Mouse (Mus musculus) lung, embryonic 15.5 days (tissue): Measurements from ENCODE around the gene Bcl2a1d. TPM values are rescaled to one million over a fixed set of nuclear protein-coding genes. Genes with fewer than 3 reads are reported as not detected.
"Not testable (repeated sequence)": the region's sequence is repeated elsewhere in the genome, so short reads cannot be mapped to it uniquely, and the experiment has no call there.

Experiments used
- ATAC-seq: fragments of 200-750 bp; cut with Nextera tagmentation; 2 replicates; pipeline ENCODE4 v1.8.0; 2017; ENCODE audit warnings: moderate number of reproducible peaks, borderline replicate concordance; ENCODE audit not compliant: low FRiP score, low TSS enrichment; ENCODE audit errors: extremely low read depth
- H3K27ac ChIP-seq: fragments of 300-500 bp; sonication (generic); 2 replicates; pipeline ENCODE4 v1.5.1; 2015; ENCODE audit warnings: moderate library complexity, mild to moderate bottlenecking, inconsistent platforms
- H3K27me3 ChIP-seq: fragments of 300-500 bp; sonication (generic); 2 replicates; pipeline ENCODE4 v1.6.1; 2015; ENCODE audit warnings: inconsistent platforms
- H3K36me3 ChIP-seq: fragments of 300-500 bp; sonication (generic); 2 replicates; pipeline ENCODE4 v1.6.1; 2015; ENCODE audit warnings: inconsistent platforms
- H3K4me1 ChIP-seq: fragments of 300-500 bp; sonication (generic); 2 replicates; pipeline ENCODE4 v1.6.1; 2015; ENCODE audit warnings: inconsistent platforms
- H3K4me2 ChIP-seq: fragments of 300-500 bp; sonication (generic); 2 replicates; pipeline ENCODE4 v1.6.1; 2015; ENCODE audit warnings: inconsistent platforms, mild to moderate bottlenecking, moderate library complexity
- H3K4me3 ChIP-seq: fragments of 300-500 bp; sonication (generic); 2 replicates; pipeline ENCODE4 v1.5.1; 2015; ENCODE audit warnings: mild to moderate bottlenecking, inconsistent platforms
- H3K9ac ChIP-seq: fragments of 300-500 bp; sonication (generic); 2 replicates; pipeline ENCODE4 v1.6.1; 2015; ENCODE audit warnings: inconsistent platforms
- H3K9me3 ChIP-seq: fragments of 300-500 bp; sonication (generic); 2 replicates; pipeline ENCODE4 v1.6.1; 2016; ENCODE audit warnings: inconsistent platforms
- WGBS: fragments of 180-500 bp; shearing (Covaris S2); methylation state at CpG from one replicate; pipeline ENCODE4 v1.1.7; 2015; 5-methylcytosine and 5-hydroxymethylcytosine counted together
- polyA plus RNA-seq: library from polyadenylated mRNA; unstranded; fragments of >200 nt; fragmentation: Nextera tagmentation; extraction: Ambion mirVana; gene quantifications from 2 replicates; pipeline ENCODE4 v1.2.1, GENCODE M21; 2015

Gene Bcl2a1d
- polyA plus RNA-seq, 1 experiment from 2014 or later: 1.9 TPM

GRCm38 (mm10) chr9:88686719-88687118 lies 45.0 kb downstream of the Bcl2a1d start:
- H3K36me3 ChIP-seq, H3K27ac ChIP-seq, H3K9ac ChIP-seq, H3K4me2 ChIP-seq, H3K27me3 ChIP-seq, ATAC-seq, H3K9me3 ChIP-seq, H3K4me3 ChIP-seq, H3K4me1 ChIP-seq: not testable (repeated sequence)
- WGBS: 85% methylated on average over 1 of the region's 1 CpGs

Other genes starting within 250 kb of the Bcl2a1d start
- 96.0 and 108 TPM in 2 replicates for gene Syncrip, start 249.3 kb downstream of the Bcl2a1d start, polyA plus RNA-seq
- 11.1 and 12.0 TPM in 2 replicates for gene Zfp949, start 183.9 kb downstream of the Bcl2a1d start, polyA plus RNA-seq
- 0.12 and 0.35 TPM in 2 replicates for gene Trim43a, start 151.0 kb downstream of the Bcl2a1d start, polyA plus RNA-seq
- gene Mthfsl, start 11.6 kb downstream of the Bcl2a1d start, polyA plus RNA-seq: 40.1 and 42.8 TPM in 2 replicates
- gene Trim43c, start 107.2 kb upstream of the Bcl2a1d start, polyA plus RNA-seq: 0.29 TPM in 1 of 2 replicates, not detected in the other
- 1.9 and 3.5 TPM in 2 replicates for gene Bcl2a1a, start 225.0 kb upstream of the Bcl2a1d start, polyA plus RNA-seq